Mouse (Mus musculus) CH12.LX (cell line): ENCODE data around the gene 1700067K01Rik.

Source experiments
- BHLHE40 ChIP-seq: IDR thresholded peaks from 2 replicates; pipeline ENCODE4 v1.6.1; 2011; ENCODE audit warnings: mild to moderate bottlenecking, low read depth, low read length, improper control_type of control experiment
- CHD1 ChIP-seq: IDR thresholded peaks from 2 replicates; pipeline ENCODE4 v1.6.1; 2012; ENCODE audit warnings: low read depth, low read length, improper control_type of control experiment, inconsistent platforms
- CHD2 ChIP-seq: IDR thresholded peaks from 2 replicates; pipeline ENCODE4 v1.6.1; 2011; ENCODE audit warnings: low read length, improper control_type of control experiment
- CTCF ChIP-seq, 2 experiments: IDR thresholded peaks in 1 of 2; conservative IDR thresholded peaks in 1 of 2; 2 replicates each; pipeline ENCODE4 v1.5.1; 2011 to 2012; ENCODE audit warnings: low read depth in 2 of 2, low read length in 2 of 2, improper control_type of control experiment in 1 of 2, inconsistent platforms in 1 of 2, mild to moderate bottlenecking in 1 of 2, moderate library complexity in 1 of 2
- E2F4 ChIP-seq: IDR thresholded peaks from 2 replicates; pipeline ENCODE4 v1.6.1; 2011; ENCODE audit warnings: low read depth, low read length, improper control_type of control experiment; ENCODE audit not compliant: insufficient replicate concordance
- EP300 ChIP-seq: IDR thresholded peaks from 2 replicates; pipeline ENCODE4 v1.6.1; 2011; ENCODE audit warnings: low read length, improper control_type of control experiment
- HCFC1 ChIP-seq: IDR thresholded peaks from 2 replicates; pipeline ENCODE4 v1.6.1; 2012; ENCODE audit warnings: low read depth, mild to moderate bottlenecking, inconsistent platforms, low read length, improper control_type of control experiment
- MAFK ChIP-seq: IDR thresholded peaks from 2 replicates; pipeline ENCODE4 v1.6.1; 2011; ENCODE audit warnings: low read length, improper control_type of control experiment; ENCODE audit not compliant: insufficient replicate concordance
- MAX ChIP-seq: IDR thresholded peaks from 2 replicates; pipeline ENCODE4 v1.6.1; 2011; ENCODE audit warnings: low read length, improper control_type of control experiment
- MEF2A ChIP-seq: IDR thresholded peaks from 2 replicates; pipeline ENCODE4 v1.6.1; 2014; ENCODE audit warnings: low read depth, mild to moderate bottlenecking, inconsistent platforms, low read length, improper control_type of control experiment, borderline replicate concordance
- POLR2A ChIP-seq: IDR thresholded peaks from 2 replicates; pipeline ENCODE4 v1.6.1; 2011; ENCODE audit warnings: low read depth, mild to moderate bottlenecking, improper control_type of control experiment, low read length
- TBP ChIP-seq: conservative IDR thresholded peaks from 2 replicates; pipeline ENCODE4 v1.6.1; 2011; ENCODE audit warnings: low read depth, low read length, improper control_type of control experiment
- ZNF384 ChIP-seq: IDR thresholded peaks from 2 replicates; pipeline ENCODE4 v1.6.1; 2012; ENCODE audit warnings: low read depth, low read length, improper control_type of control experiment, inconsistent platforms

- TF ChIP-seq CTCF (conservative IDR thresholded peaks at IDR 0.05 in 1 of 2, IDR thresholded peaks at IDR 0.05 in 1 of 2; ENCODE audit: low read depth in 2 of 2, low read length in 2 of 2) (no peak), CHD2 (no peak), E2F4 (no peak), CHD1 (no peak), POLR2A (no peak), TBP (no peak), HCFC1 (no peak), MAX (no peak), EP300 (no peak), MEF2A (no peak), ZNF384 (no peak), BHLHE40 (no peak), MAFK (no peak)
Observed at GRCm38 (mm10) chr8:84002957-84003611, 1.8 kb downstream of the 1700067K01Rik start.
